Mouse (Mus musculus) T-helper 2 cell (primary cell): Measurements from ENCODE around the gene Gimap9.

ENCODE experiments used
- in situ Hi-C: fragments of 300-600 bp; cut with MboI, MseI; formaldehyde crosslinking; loops from one replicate; pipeline ENCODE4 v1.15.1; 2025; ENCODE audit warnings: high pct_unique_total_duplicates

Gimap9 gene

GRCm38 (mm10) chr6:48685694-48686665 lies 10.1 kb downstream of the Gimap9 start:
- in situ Hi-C loops: loop anchor here (25.0 kb wide), 1 partner anchor 924 kb away; no protein-coding TSS in a partner anchor

DNA sequence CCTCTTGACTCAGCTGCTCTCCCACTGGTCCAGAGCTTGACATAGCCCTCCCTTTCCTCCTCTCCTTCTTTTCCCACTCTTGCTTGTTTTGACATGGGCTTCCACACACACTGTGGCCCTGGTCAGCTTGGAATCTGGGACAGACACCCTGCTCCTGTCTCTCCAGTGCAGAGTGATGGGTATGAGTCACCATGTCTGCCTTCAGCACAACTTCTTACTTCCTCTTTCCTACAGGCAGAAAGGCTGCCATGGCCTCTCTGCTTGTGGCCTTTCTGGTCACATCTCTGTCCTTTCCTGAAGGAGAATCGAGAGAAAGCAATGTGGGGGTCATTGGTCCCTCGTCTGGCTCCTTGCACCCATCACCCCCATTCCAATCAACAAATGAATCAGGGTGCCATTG lies 11.1 kb downstream of the Gimap9 start:
- in situ Hi-C loops: loop anchor here (25.0 kb wide), 1 partner anchor 925 kb away; no protein-coding TSS in a partner anchor

- in situ Hi-C loops: loop anchor here (25.0 kb wide), 1 partner anchor 927 kb away; no protein-coding TSS in a partner anchor
Measured at GRCm38 (mm10) chr6:48689320-48689719, 13.4 kb downstream of the Gimap9 start.

DNA sequence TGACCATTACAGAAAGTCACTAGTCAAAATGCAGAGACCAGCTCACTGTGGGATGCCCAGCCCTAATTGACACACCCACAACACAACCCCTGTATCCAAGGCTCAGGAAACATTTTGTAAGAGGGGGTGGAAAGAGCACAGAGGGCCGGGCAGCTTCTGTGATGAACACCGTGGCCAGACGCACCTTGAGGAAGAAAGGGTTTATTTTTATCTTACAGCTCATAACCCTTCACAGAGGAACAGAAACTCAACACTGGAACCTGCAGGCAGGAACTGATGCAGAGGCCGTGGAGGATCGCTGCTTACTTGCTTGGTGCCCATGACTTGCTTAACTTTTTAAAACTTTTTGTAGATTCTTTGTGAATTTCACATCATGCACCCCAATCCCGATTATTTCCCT lies 17.0 kb downstream of the Gimap9 start:
- in situ Hi-C loops: loop anchor here (25.0 kb wide), 1 partner anchor 931 kb away; no protein-coding TSS in a partner anchor

GRCm38 (mm10) chr6:48696830-48697554 lies 21.1 kb downstream of the Gimap9 start:
- in situ Hi-C loops: loop anchor here (25.0 kb wide), 1 partner anchor 935 kb away; no protein-coding TSS in a partner anchor

DNA sequence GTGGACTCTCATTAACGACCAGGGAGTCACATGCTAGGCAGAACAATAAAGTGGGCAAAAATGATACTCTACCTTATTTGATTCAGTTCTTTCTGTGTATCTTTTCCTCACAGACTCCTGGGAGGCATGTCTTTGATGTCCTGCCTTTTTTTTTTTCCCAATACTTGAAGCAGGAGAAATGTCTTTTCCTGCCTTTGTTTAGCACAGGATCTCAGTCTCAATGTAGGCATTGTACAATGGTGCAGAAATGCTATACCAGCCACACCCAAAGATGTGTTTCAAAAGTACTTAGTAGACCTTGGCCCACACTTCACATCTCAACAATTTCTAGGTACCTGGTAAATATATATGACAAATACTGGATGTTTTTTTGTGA lies 21.6 kb downstream of the Gimap9 start:
- in situ Hi-C loops: loop anchor here (25.0 kb wide), 1 partner anchor 935 kb away; no protein-coding TSS in a partner anchor

DNA sequence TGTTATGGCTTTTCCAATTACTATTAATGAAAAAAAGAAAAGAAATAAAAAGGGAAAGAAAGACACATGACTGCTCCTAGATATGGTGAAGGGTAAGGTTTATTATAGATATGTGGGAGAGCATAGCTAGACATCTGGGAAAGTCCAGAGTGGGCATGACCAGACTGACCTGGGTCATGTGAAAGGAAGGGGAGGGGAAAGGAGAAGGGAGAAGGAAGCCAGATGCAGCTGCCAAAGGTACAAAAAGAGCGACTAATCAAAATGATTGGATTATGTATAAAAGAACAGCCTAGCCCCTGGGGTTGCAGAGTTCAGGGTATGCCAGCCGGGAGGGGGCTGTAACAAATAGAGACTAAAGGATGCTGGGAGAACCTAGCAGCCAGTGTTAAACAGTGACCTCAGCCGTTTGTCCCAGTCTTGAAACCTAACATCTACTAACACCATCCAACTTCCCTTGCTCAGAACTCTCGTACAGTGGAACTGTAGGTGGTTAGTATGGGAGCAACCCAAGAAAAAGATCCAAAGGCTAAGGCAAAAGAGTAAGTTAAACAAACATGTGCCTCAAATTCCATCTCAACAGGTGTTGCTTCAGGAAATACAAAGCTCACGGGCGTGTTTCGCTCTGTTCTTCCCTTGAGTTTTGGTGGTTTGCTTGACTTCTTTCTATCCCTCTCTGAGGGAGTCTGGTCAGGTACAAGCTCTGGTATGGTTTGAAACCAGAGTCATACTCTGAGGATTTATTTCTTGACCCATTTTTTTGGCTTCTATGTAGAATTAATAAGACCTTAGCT lies 22.3 kb downstream of the Gimap9 start:
- in situ Hi-C loops: loop anchor here (25.0 kb wide), 1 partner anchor 936 kb away; no protein-coding TSS in a partner anchor

GRCm38 (mm10) chr6:48698888-48699287 lies 23.0 kb downstream of the Gimap9 start:
- in situ Hi-C loops: loop anchor here (25.0 kb wide), 1 partner anchor 937 kb away; no protein-coding TSS in a partner anchor

DNA sequence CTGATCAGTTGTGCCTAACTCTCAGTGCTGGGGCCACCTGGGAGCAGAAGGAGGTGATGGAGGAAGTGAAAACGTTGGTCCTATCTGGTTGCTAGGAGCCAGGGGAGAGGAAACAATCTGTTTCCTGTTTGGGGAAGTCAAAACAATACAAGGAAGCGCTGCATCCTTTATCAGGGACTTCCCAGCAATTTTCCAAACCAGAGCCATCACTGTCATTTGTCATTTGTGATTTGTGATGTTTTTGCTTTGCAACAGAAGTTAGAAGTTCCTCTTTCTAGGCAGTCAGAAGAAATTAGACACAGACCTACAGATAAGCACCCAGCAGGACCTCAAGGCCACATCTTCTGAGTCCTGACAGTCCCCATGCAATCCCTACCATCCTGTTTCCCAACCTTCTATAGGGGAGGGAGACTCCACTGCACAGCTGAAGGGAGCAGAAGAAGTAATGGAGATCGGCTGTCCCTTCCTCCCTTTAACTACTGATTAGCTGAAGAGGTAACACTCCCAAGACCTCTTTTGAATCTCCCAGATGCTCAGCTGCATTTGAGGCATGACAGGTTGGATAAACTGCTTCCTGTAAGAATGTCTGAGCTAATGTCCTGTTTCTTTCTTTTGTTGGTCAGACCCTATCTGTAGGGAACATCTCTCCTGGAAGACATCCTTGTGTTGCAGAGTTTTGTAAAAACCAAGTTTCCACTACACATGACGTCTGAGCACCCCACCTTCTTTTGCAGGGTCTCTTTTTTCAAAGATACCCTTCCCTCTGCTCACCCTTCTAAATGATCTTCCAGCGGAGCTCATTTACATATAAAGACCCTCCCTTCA lies 24.5 kb downstream of the Gimap9 start:
- in situ Hi-C loops: loop anchor here (5.0 to 25.0 kb wide), 3 partner anchors 42 to 1862 kb away; partner anchors contain the start of gene Cycs

DNA sequence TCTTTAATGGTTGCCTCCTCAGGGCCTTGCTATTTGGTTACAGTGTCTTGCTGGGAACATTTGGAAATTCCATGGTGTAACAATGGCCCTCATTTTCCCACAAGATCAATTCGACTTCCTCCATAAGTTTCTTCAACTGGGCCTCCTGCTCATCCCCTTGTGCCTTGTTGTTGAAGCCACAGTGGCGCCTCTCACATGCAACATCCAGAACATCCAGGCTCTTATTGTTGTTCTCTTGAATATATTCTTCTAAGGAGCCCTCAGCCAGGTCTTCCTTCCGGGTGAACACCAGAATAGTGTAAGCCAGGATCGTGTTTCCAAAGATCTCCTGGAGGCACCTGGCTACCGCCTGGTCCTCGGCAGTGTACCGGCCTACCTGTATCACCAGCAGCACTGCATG lies 26.2 kb downstream of the Gimap9 start:
- in situ Hi-C loops: loop anchor here (5.0 to 25.0 kb wide), 3 partner anchors 40 to 1860 kb away; partner anchors contain the start of gene Cycs

DNA sequence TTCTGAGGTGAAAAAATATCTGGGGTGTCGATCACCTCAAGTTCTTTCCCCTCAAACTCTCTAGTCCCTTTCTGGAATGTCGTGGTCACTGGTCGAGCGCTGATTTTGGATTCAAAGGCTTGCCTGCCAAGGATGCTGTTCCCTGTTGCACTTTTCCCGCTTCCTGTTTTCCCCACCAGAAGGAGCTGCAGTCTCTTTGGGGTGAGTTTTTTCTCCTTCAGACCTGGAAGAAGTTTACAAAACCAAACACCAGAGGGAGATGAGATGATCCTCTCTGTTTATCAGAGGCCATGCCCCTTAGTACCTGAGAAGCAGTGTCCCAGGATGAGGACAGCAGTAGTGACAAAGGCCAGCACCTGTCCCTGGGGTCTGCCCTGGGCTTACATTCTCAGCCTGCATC lies 26.7 kb downstream of the Gimap9 start:
- in situ Hi-C loops: loop anchor here (5.0 to 25.0 kb wide), 3 partner anchors 40 to 1860 kb away; partner anchors contain the start of gene Cycs

DNA sequence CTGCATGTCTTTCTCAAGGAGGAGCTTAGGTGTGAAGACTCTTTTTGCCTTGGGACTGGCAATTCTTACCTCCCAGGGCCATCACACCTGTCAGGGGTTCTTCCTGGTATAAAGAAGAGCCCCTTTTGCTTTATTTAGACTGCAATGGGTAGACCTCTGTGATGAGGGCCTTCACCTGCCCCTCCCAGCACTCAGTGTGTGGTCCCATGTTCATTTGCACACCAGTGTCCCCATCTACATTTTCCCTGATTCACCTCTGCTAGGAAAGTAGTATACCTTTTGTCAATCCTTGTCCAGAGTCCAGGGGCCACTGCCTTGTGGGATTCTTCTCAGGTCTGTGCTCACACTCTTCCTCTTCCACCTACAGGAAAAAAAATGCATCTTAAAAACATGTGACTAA lies 28.2 kb downstream of the Gimap9 start:
- in situ Hi-C loops: loop anchor here (5.0 to 25.0 kb wide), 3 partner anchors 38 to 1858 kb away; partner anchors contain the start of gene Cycs

GRCm38 (mm10) chr6:48706130-48706529 lies 30.2 kb downstream of the Gimap9 start:
- in situ Hi-C loops: loop anchor here (25.0 kb wide), 2 partner anchors 1044 to 1856 kb away; partner anchors contain the start of gene Cycs

GRCm38 (mm10) chr6:48718455-48718854 lies 42.5 kb downstream of the Gimap9 start, which contains the start of the genes Gm28053 and Gimap7:
Gene Gm28053, plus strand, starts transcription at chr6:48718607.
Gene Gimap7, plus strand, starts transcription at chr6:48718621.
- in situ Hi-C loops: loop anchor here (25.0 kb wide), 2 partner anchors 1056 to 1844 kb away; partner anchors contain the start of gene Cycs

GRCm38 (mm10) chr6:48720326-48720725 lies 44.4 kb downstream of the Gimap9 start:
- in situ Hi-C loops: loop anchor here (25.0 kb wide), 2 partner anchors 1058 to 1842 kb away; partner anchors contain the start of gene Cycs

- in situ Hi-C loops: loop anchor here (25.0 kb wide), 2 partner anchors 1061 to 1839 kb away; partner anchors contain the start of gene Cycs
Measured at GRCm38 (mm10) chr6:48723468-48723867, 47.5 kb downstream of the Gimap9 start.

- in situ Hi-C loops: no loop called here
Measured at GRCm38 (mm10) chr6:48725476-48725875, 49.5 kb downstream of the Gimap9 start.

DNA sequence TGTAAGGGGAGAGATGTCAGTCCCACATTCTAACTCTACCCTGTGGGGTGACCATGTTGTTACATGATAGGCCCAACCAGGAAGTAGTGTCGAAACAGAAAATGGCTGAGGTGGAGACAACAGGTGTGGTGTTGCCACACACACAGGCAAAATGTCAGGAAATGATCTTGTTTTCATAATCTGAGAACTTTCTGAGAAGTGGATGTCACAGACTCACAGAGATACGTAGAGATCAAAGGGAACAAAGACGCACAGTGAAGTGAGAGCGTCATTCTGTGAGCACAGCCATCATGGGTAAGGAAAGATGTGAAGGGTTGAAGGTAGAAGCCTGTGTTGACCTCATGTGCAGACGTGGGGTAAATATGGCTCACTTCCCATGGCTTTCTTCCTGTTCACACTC lies 51.8 kb downstream of the Gimap9 start:
- in situ Hi-C loops: no loop called here
